Mouse (Mus musculus) urinary bladder, adult 18-20 months (tissue): ENCODE results near the gene Xpot.

Experiments used
- DNase-seq, 2 experiments: peaks; one replicate each; pipeline ENCODE4 v3.0.0; 2022; ENCODE audit warnings: low spot score in 2 of 2, mixed read lengths in 2 of 2

Gene Xpot

GRCm38 (mm10) chr10:121622431-121622830 lies 3.7 kb downstream of the Xpot start:
- DNase-seq: no peak

- no peak for DNase-seq
These were observed 10.2 kb downstream of the Xpot start for GRCm38 (mm10) chr10:121615935-121616334.

- no peak for DNase-seq
These were observed 10.8 kb downstream of the Xpot start for GRCm38 (mm10) chr10:121615146-121615870.

- no peak for DNase-seq
These were observed 12.6 kb downstream of the Xpot start for GRCm38 (mm10) chr10:121613570-121613969.

GRCm38 (mm10) chr10:121612448-121612847 lies 13.7 kb downstream of the Xpot start:
- no peak for DNase-seq

GRCm38 (mm10) chr10:121611587-121611986 lies 14.5 kb downstream of the Xpot start:
- no peak for DNase-seq

- peak; percentile 25 to 72 for DNase-seq
These were observed 18.0 kb downstream of the Xpot start for GRCm38 (mm10) chr10:121608177-121608576.

- DNase-seq: no peak
These were observed 21.3 kb downstream of the Xpot start for GRCm38 (mm10) chr10:121604632-121605344.

- no peak for DNase-seq
These were observed 22.6 kb downstream of the Xpot start for GRCm38 (mm10) chr10:121603556-121603955.

- DNase-seq: no peak
These were observed 24.9 kb downstream of the Xpot start for GRCm38 (mm10) chr10:121601272-121601671.

GRCm38 (mm10) chr10:121596580-121596979 lies 29.6 kb downstream of the Xpot start:
- DNase-seq: no peak

- DNase-seq: no peak
These were observed 35.0 kb downstream of the Xpot start for GRCm38 (mm10) chr10:121591106-121591505.

GRCm38 (mm10) chr10:121587371-121587840 lies 38.7 kb downstream of the Xpot start:
- DNase-seq: no peak

GRCm38 (mm10) chr10:121586675-121587370 lies 39.3 kb downstream of the Xpot start, which contains the start of gene Tbk1:
TSS of gene Tbk1 (minus strand) at chr10:121586787.
- DNase-seq: peak; percentile 87 to 90

GRCm38 (mm10) chr10:121585791-121586642 lies 40.1 kb downstream of the Xpot start:
- DNase-seq: peak; percentile 27 to 51

GRCm38 (mm10) chr10:121585056-121585790 lies 40.9 kb downstream of the Xpot start:
- no peak for DNase-seq

GRCm38 (mm10) chr10:121584033-121584432 lies 42.1 kb downstream of the Xpot start:
- DNase-seq: no peak

GRCm38 (mm10) chr10:121583016-121583415 lies 43.1 kb downstream of the Xpot start:
- no peak for DNase-seq

GRCm38 (mm10) chr10:121582287-121582686 lies 43.8 kb downstream of the Xpot start:
- no peak for DNase-seq

GRCm38 (mm10) chr10:121581405-121581804 lies 44.7 kb downstream of the Xpot start:
- no peak for DNase-seq

- no peak for DNase-seq
These were observed 45.8 kb downstream of the Xpot start for GRCm38 (mm10) chr10:121580381-121580780.
